Mouse (Mus musculus): ENCODE measurements around the gene Mmab.
A peak's percentile ranks its signal among the peaks of the same experiment; 100 is the strongest.

Gene Mmab

GRCm38 (mm10) chr5:114443566-114444367, at the start of gene Mmab, which contains the start of gene Mvk:
Gene Mmab (minus strand): TSS chr5:114444060.
Gene Mvk (plus strand): TSS chr5:114444269.
- peak; percentile 99 for DNase-seq

GRCm38 (mm10) chr5:114490241-114490640, 46.4 kb upstream of the Mmab start:
- no peak for DNase-seq

- DNase-seq = peak; percentile 34
Measured at GRCm38 (mm10) chr5:114489570-114489969, 45.7 kb upstream of the Mmab start.

- no peak for DNase-seq
Measured at GRCm38 (mm10) chr5:114485685-114486084, 41.8 kb upstream of the Mmab start.

GRCm38 (mm10) chr5:114482587-114483011, 38.7 kb upstream of the Mmab start:
- DNase-seq = no peak

- DNase-seq = no peak
Measured at GRCm38 (mm10) chr5:114478267-114478666, 34.4 kb upstream of the Mmab start.

- no peak for DNase-seq
Measured at GRCm38 (mm10) chr5:114474741-114475491, 31.1 kb upstream of the Mmab start.

GRCm38 (mm10) chr5:114470359-114470758, 26.5 kb upstream of the Mmab start:
- no peak for DNase-seq

- no peak for DNase-seq
Measured at GRCm38 (mm10) chr5:114468007-114468406, 24.1 kb upstream of the Mmab start.

GRCm38 (mm10) chr5:114467430-114467829, 23.6 kb upstream of the Mmab start:
- peak; percentile 30 for DNase-seq

- no peak for DNase-seq
Measured at GRCm38 (mm10) chr5:114467019-114467418, 23.2 kb upstream of the Mmab start.

- DNase-seq = peak; percentile 7
Measured at GRCm38 (mm10) chr5:114465641-114466040, 21.8 kb upstream of the Mmab start.

- no peak for DNase-seq
Measured at GRCm38 (mm10) chr5:114464561-114464960, 20.7 kb upstream of the Mmab start.

- peak; percentile 6 for DNase-seq
Measured at GRCm38 (mm10) chr5:114462067-114463040, 18.5 kb upstream of the Mmab start.

GRCm38 (mm10) chr5:114461238-114461637, 17.4 kb upstream of the Mmab start:
- DNase-seq = peak; percentile 73

- no peak for DNase-seq
Measured at GRCm38 (mm10) chr5:114456995-114457605, 13.2 kb upstream of the Mmab start.

- peak; percentile 90 for DNase-seq
Measured at GRCm38 (mm10) chr5:114456287-114456686, 12.4 kb upstream of the Mmab start.

GRCm38 (mm10) chr5:114449011-114449410, 5.2 kb upstream of the Mmab start:
- DNase-seq = no peak

GRCm38 (mm10) chr5:114444368-114444692, 470 bp upstream of the Mmab start:
- no peak for DNase-seq

GRCm38 (mm10) chr5:114435588-114435987, 8.3 kb downstream of the Mmab start:
- DNase-seq = no peak

- DNase-seq = no peak
Measured at GRCm38 (mm10) chr5:114434359-114434758, 9.5 kb downstream of the Mmab start.

- no peak for DNase-seq
Measured at GRCm38 (mm10) chr5:114429781-114430180, 14.1 kb downstream of the Mmab start.

All from cerebellum, adult 9-11 months (tissue).